Mouse (Mus musculus) liver, embryonic 14.5 days (tissue): ENCODE measurements at regions not wholly inside any gene's neighbourhood (a gene's known extent, or its start where the extent isn't known, plus 50 kb on each side); places are given as distances from the start of the nearest gene placed in this dataset.
"Not testable (repeated sequence)": the region's sequence is repeated elsewhere in the genome, so short reads cannot be mapped to it uniquely, and the experiment has no call there.

Source experiments
- ATAC-seq: fragments of 200-750 bp; cut with Nextera tagmentation; 2 replicates; pipeline ENCODE4 v1.8.0; 2017; ENCODE audit warnings: moderate number of reproducible peaks, mild to moderate bottlenecking, moderate library complexity; ENCODE audit not compliant: insufficient read depth
- DNase-seq, 3 experiments: peaks; one replicate each; pipeline ENCODE4 v3.0.0-alpha.2; 2012 to 2013; ENCODE audit warnings: low read depth in 3 of 3, low spot score in 3 of 3
- H3K27ac ChIP-seq: fragments of 300-500 bp; sonication (generic); 2 replicates; pipeline ENCODE4 v1.5.1; 2014; ENCODE audit warnings: moderate library complexity, mild to moderate bottlenecking, control low read depth, inconsistent platforms
- H3K27me3 ChIP-seq: fragments of 300-500 bp; sonication (generic); 2 replicates; pipeline ENCODE4 v1.6.1; 2014; ENCODE audit warnings: mild to moderate bottlenecking, low read length, moderate library complexity; ENCODE audit not compliant: control insufficient read depth, insufficient read depth
- H3K36me3 ChIP-seq: fragments of 300-500 bp; sonication (generic); replicated peaks from 2 replicates; pipeline ENCODE4 v1.6.1; 2014; ENCODE audit warnings: low read depth; ENCODE audit not compliant: control insufficient read depth, insufficient read depth
- H3K4me1 ChIP-seq, 2 experiments: fragments of 200-500 bp in 1 of 2; fragments of 300-500 bp in 1 of 2; sonication (generic) in 1 of 2; replicated peaks; 2 replicates each; pipeline ENCODE4 v1.6.1; 2012 to 2014; ENCODE audit warnings: antibody characterized with exemption in 1 of 2, inconsistent platforms in 1 of 2, low read length in 1 of 2; ENCODE audit not compliant: control insufficient read depth in 2 of 2, insufficient read depth in 2 of 2
- H3K4me2 ChIP-seq: fragments of 300-500 bp; sonication (generic); 2 replicates; pipeline ENCODE4 v1.6.1; 2014; ENCODE audit warnings: low read depth, mild to moderate bottlenecking, control low read depth, moderate library complexity
- H3K4me3 ChIP-seq, 2 experiments: fragments of 200-500 bp in 1 of 2; fragments of 300-500 bp in 1 of 2; sonication (generic) in 1 of 2; 2 replicates each; pipeline ENCODE4 v1.5.1; 2012 to 2014; ENCODE audit warnings: low read depth in 2 of 2, low read length in 2 of 2, mild to moderate bottlenecking in 2 of 2, control low read depth in 1 of 2, inconsistent platforms in 1 of 2, moderate library complexity in 1 of 2; ENCODE audit not compliant: insufficient read depth in 1 of 2
- H3K9ac ChIP-seq: fragments of 300-500 bp; sonication (generic); replicated peaks from 2 replicates; pipeline ENCODE4 v1.6.1; 2014; ENCODE audit warnings: mild to moderate bottlenecking, control low read depth, moderate library complexity
- H3K9me3 ChIP-seq: fragments of 300-500 bp; sonication (generic); 2 replicates; pipeline ENCODE4 v1.6.1; 2016; ENCODE audit warnings: low read length, mixed read lengths; ENCODE audit not compliant: control insufficient read depth
- CTCF ChIP-seq: IDR thresholded peaks from 2 replicates; pipeline ENCODE4 v1.5.1; 2016; ENCODE audit warnings: antibody characterized with exemption, low read depth, control low read depth
- EP300 ChIP-seq: IDR thresholded peaks from 2 replicates; pipeline ENCODE4 v1.6.1; 2016; ENCODE audit warnings: antibody characterized with exemption, low read depth
- WGBS: fragments of 180-500 bp; shearing (Covaris S2); extraction: QIAGEN DNeasy Blood & Tissue Kit; methylation state at CpG from one replicate; pipeline ENCODE4 v1.1.7; 2014; ENCODE audit not compliant: insufficient replicate concordance; 5-methylcytosine and 5-hydroxymethylcytosine counted together

GRCm38 (mm10) chr6:123930951-123931350 lies 77.7 kb upstream of the Vmn2r25 start:
- ATAC-seq, DNase-seq: not testable (repeated sequence)
- 0% methylated on average over 3 of the region's 6 CpGs for WGBS

GRCm38 (mm10) chr6:123937930-123938329 lies 84.7 kb upstream of the Vmn2r25 start:
- H3K9me3 ChIP-seq, result no peaks in the 10 kb centered on the region
- no peak overlapping the region for H3K9ac ChIP-seq
- no peaks in the 10 kb centered on the region for H3K27me3 ChIP-seq
- no peaks in the 10 kb centered on the region for H3K36me3 ChIP-seq
- H3K4me1 ChIP-seq, result no peaks in the 10 kb centered on the region
- ATAC-seq (no peak), DNase-seq (no peak)
- TF ChIP-seq CTCF (no peak), EP300 (no peak)
- H3K27ac ChIP-seq, result no peak overlapping the region
- 58% methylated on average over 2 of the region's 2 CpGs for WGBS
- no peak overlapping the region for H3K4me3 ChIP-seq
- no peak overlapping the region for H3K4me2 ChIP-seq

More at GRCm38 (mm10) chr6:123930951-123931350, 77.7 kb upstream of the Vmn2r25 start:
- not testable (repeated sequence) for H3K27ac ChIP-seq, H3K4me1 ChIP-seq, H3K9me3 ChIP-seq, H3K4me2 ChIP-seq, H3K27me3 ChIP-seq, H3K4me3 ChIP-seq, H3K36me3 ChIP-seq, H3K9ac ChIP-seq
- TF ChIP-seq CTCF, result peak; percentile 56

GRCm38 (mm10) chr6:123961321-123961720 lies 63.0 kb upstream of the Vmn2r26 start:
- TF ChIP-seq CTCF (no peak), EP300 (no peak)
- no peak for ATAC-seq
- WGBS, result 16% methylated on average over 2 of the region's 2 CpGs
- Histone ChIP-seq H3K4me1 (no peaks in the 10 kb centered on the region), H3K9me3 (no peaks in the 10 kb centered on the region), H3K27me3 (no peaks in the 10 kb centered on the region), H3K27ac (no peak overlapping the region), H3K4me3 (no peak overlapping the region), H3K4me2 (no peak overlapping the region), H3K36me3 (no peaks in the 10 kb centered on the region), H3K9ac (no peak overlapping the region)
- no peak for DNase-seq

- no peak for TF ChIP-seq EP300
- no peak overlapping the region for H3K9ac ChIP-seq
- DNase-seq (no peak), ATAC-seq (no peak)
- no peak overlapping the region for H3K4me3 ChIP-seq
- no peaks in the 10 kb centered on the region for H3K27me3 ChIP-seq
- no peaks in the 10 kb centered on the region for H3K4me1 ChIP-seq
- no peak overlapping the region for H3K4me2 ChIP-seq
- H3K9me3 ChIP-seq, result no peaks in the 10 kb centered on the region
- H3K27ac ChIP-seq, result no peak overlapping the region
- H3K36me3 ChIP-seq, result no peaks in the 10 kb centered on the region
These were observed 53.2 kb upstream of the Vmn2r26 start for GRCm38 (mm10) chr6:123971180-123971579.
